Mouse (Mus musculus) CH12.LX (cell line): ENCODE data around the gene Fut1. TPM values are rescaled to one million over a fixed set of nuclear protein-coding genes. Genes with fewer than 3 reads are reported as not detected.

Experiments used
- DNase-seq: peaks from one replicate; pipeline ENCODE4 v3.0.0-alpha.2; 2013; ENCODE audit errors: extremely low read depth
- H3K27ac ChIP-seq: 2 replicates; pipeline ENCODE4 v1.5.1; 2012; ENCODE audit warnings: low read depth, mild to moderate bottlenecking, control low read depth, moderate library complexity; ENCODE audit not compliant: insufficient read depth
- H3K27me3 ChIP-seq: replicated peaks from 2 replicates; pipeline ENCODE3; 2012; ENCODE audit warnings: inconsistent platforms
- H3K36me3 ChIP-seq, 2 experiments: replicated peaks in 1 of 2; 2 replicates each; pipeline versions ENCODE3 to v1.6.1; 2012; ENCODE audit warnings: inconsistent platforms in 1 of 2, low read length in 1 of 2, mild to moderate bottlenecking in 1 of 2, mixed read lengths in 1 of 2, moderate library complexity in 1 of 2; ENCODE audit not compliant: control insufficient read depth in 1 of 2, insufficient read depth in 1 of 2
- H3K4me1 ChIP-seq, 2 experiments: 2 replicates each; pipeline ENCODE4 v1.6.1; 2012; ENCODE audit warnings: inconsistent platforms in 1 of 2, moderate library complexity in 1 of 2; ENCODE audit not compliant: insufficient read depth in 2 of 2, control insufficient read depth in 1 of 2
- H3K4me2 ChIP-seq: 2 replicates; pipeline ENCODE4 v1.6.1; 2012; ENCODE audit warnings: low read depth, mild to moderate bottlenecking, control low read depth; ENCODE audit not compliant: poor library complexity, insufficient read depth, severe bottlenecking
- H3K4me3 ChIP-seq, 3 experiments: fragments of 150-350 bp in 1 of 3; sonication (generic) in 1 of 3; replicated peaks in 1 of 3; 2 replicates each; pipeline versions ENCODE3 to v1.5.1; 2011 to 2012; ENCODE audit warnings: low read depth in 2 of 3, low read length in 2 of 3, mild to moderate bottlenecking in 2 of 3, moderate library complexity in 2 of 3, control low read depth in 1 of 3, improper control_type of control experiment in 1 of 3, inconsistent platforms in 1 of 3, mixed read lengths in 1 of 3; ENCODE audit not compliant: poor library complexity in 1 of 3
- H3K79me2 ChIP-seq: replicated peaks from 2 replicates; pipeline ENCODE4 v1.6.1; 2012; ENCODE audit warnings: mild to moderate bottlenecking, moderate library complexity; ENCODE audit not compliant: control insufficient read depth, poor library complexity, insufficient read depth, severe bottlenecking; ENCODE audit errors: extremely low read depth
- H3K9ac ChIP-seq: 2 replicates; pipeline ENCODE4 v1.6.1; 2012; ENCODE audit warnings: low read depth, mild to moderate bottlenecking, control low read depth, moderate library complexity; ENCODE audit not compliant: insufficient read depth
- H3K9me3 ChIP-seq: replicated peaks from 2 replicates; pipeline ENCODE3; 2012; ENCODE audit warnings: low read length, inconsistent platforms, mixed read lengths
- BHLHE40 ChIP-seq: IDR thresholded peaks from 2 replicates; pipeline ENCODE4 v1.6.1; 2011; ENCODE audit warnings: mild to moderate bottlenecking, low read depth, low read length, improper control_type of control experiment
- CHD2 ChIP-seq: IDR thresholded peaks from 2 replicates; pipeline ENCODE4 v1.6.1; 2011; ENCODE audit warnings: low read length, improper control_type of control experiment
- ELF1 ChIP-seq: IDR thresholded peaks from 2 replicates; pipeline ENCODE4 v1.6.1; 2014; ENCODE audit warnings: low read depth, mild to moderate bottlenecking, inconsistent platforms, low read length, improper control_type of control experiment
- EP300 ChIP-seq: IDR thresholded peaks from 2 replicates; pipeline ENCODE4 v1.6.1; 2011; ENCODE audit warnings: low read length, improper control_type of control experiment
- ETS1 ChIP-seq: conservative IDR thresholded peaks from 2 replicates; pipeline ENCODE4 v1.6.1; 2012; ENCODE audit warnings: low read depth, mild to moderate bottlenecking, inconsistent platforms, low read length, improper control_type of control experiment, moderate library complexity
- HCFC1 ChIP-seq: IDR thresholded peaks from 2 replicates; pipeline ENCODE4 v1.6.1; 2012; ENCODE audit warnings: low read depth, mild to moderate bottlenecking, inconsistent platforms, low read length, improper control_type of control experiment
- IRF4 ChIP-seq: IDR thresholded peaks from 2 replicates; pipeline ENCODE4 v1.6.1; 2014; ENCODE audit warnings: low read depth, mild to moderate bottlenecking, inconsistent platforms, low read length, improper control_type of control experiment
- JUN ChIP-seq: IDR thresholded peaks from 2 replicates; pipeline ENCODE4 v1.6.1; 2011; ENCODE audit warnings: low read depth, mild to moderate bottlenecking, low read length, improper control_type of control experiment, moderate library complexity; ENCODE audit not compliant: insufficient read depth
- KAT2A ChIP-seq: IDR thresholded peaks from 2 replicates; pipeline ENCODE4 v1.6.1; 2012; ENCODE audit warnings: low read length, improper control_type of control experiment, inconsistent platforms; ENCODE audit not compliant: insufficient replicate concordance
- MAFK ChIP-seq: IDR thresholded peaks from 2 replicates; pipeline ENCODE4 v1.6.1; 2011; ENCODE audit warnings: low read length, improper control_type of control experiment; ENCODE audit not compliant: insufficient replicate concordance
- MAZ ChIP-seq: IDR thresholded peaks from 2 replicates; pipeline ENCODE4 v1.6.1; 2012; ENCODE audit warnings: low read depth, mild to moderate bottlenecking, inconsistent platforms, low read length, improper control_type of control experiment, moderate library complexity
- MEF2A ChIP-seq: IDR thresholded peaks from 2 replicates; pipeline ENCODE4 v1.6.1; 2014; ENCODE audit warnings: low read depth, mild to moderate bottlenecking, inconsistent platforms, low read length, improper control_type of control experiment, borderline replicate concordance
- MXI1 ChIP-seq: IDR thresholded peaks from 2 replicates; pipeline ENCODE4 v1.6.1; 2011; ENCODE audit warnings: mild to moderate bottlenecking, low read depth, low read length, improper control_type of control experiment
- NELFE ChIP-seq: IDR thresholded peaks from 2 replicates; pipeline ENCODE4 v1.6.1; 2011; ENCODE audit warnings: low read depth, low read length, improper control_type of control experiment
- NRF1 ChIP-seq: IDR thresholded peaks from 2 replicates; pipeline ENCODE4 v1.6.1; 2014; ENCODE audit warnings: low read depth, mild to moderate bottlenecking, inconsistent platforms, low read length, improper control_type of control experiment, moderate library complexity
- PAX5 ChIP-seq: IDR thresholded peaks from 2 replicates; pipeline ENCODE4 v1.6.1; 2012; ENCODE audit warnings: low read length, inconsistent platforms, mixed read lengths
- POLR2A ChIP-seq: IDR thresholded peaks from 2 replicates; pipeline ENCODE4 v1.6.1; 2011; ENCODE audit warnings: low read depth, mild to moderate bottlenecking, improper control_type of control experiment, low read length
- RCOR1 ChIP-seq: conservative IDR thresholded peaks from 2 replicates; pipeline ENCODE4 v1.6.1; 2012; ENCODE audit warnings: low read depth, mild to moderate bottlenecking, inconsistent platforms, low read length, improper control_type of control experiment
- SMC3 ChIP-seq: IDR thresholded peaks from 2 replicates; pipeline ENCODE4 v1.6.1; 2011; ENCODE audit warnings: low read depth, low read length, improper control_type of control experiment
- TBP ChIP-seq: conservative IDR thresholded peaks from 2 replicates; pipeline ENCODE4 v1.6.1; 2011; ENCODE audit warnings: low read depth, low read length, improper control_type of control experiment
- TCF12 ChIP-seq: IDR thresholded peaks from 2 replicates; pipeline ENCODE4 v1.6.1; 2014; ENCODE audit warnings: low read depth, mild to moderate bottlenecking, inconsistent platforms, low read length, improper control_type of control experiment
- UBTF ChIP-seq: IDR thresholded peaks from 2 replicates; pipeline ENCODE4 v1.6.1; 2012; ENCODE audit warnings: low read depth, mild to moderate bottlenecking, inconsistent platforms, low read length, improper control_type of control experiment, moderate library complexity
- ZKSCAN1 ChIP-seq: IDR thresholded peaks from 2 replicates; pipeline ENCODE4 v1.6.1; 2012; ENCODE audit warnings: low read depth, inconsistent platforms, low read length, improper control_type of control experiment, borderline replicate concordance
- ZMIZ1 ChIP-seq: IDR thresholded peaks from 2 replicates; pipeline ENCODE4 v1.6.1; 2012; ENCODE audit warnings: low read depth, mild to moderate bottlenecking, inconsistent platforms, low read length, improper control_type of control experiment
- ZNF384 ChIP-seq: IDR thresholded peaks from 2 replicates; pipeline ENCODE4 v1.6.1; 2012; ENCODE audit warnings: low read depth, low read length, improper control_type of control experiment, inconsistent platforms
- dilution Hi-C: fragments of 300-500 bp; cut with MboI; formaldehyde crosslinking; loops from 2 replicates; pipeline ENCODE4 v1.14.3; 2020; ENCODE audit warnings: low sequenced_read_pairs; ENCODE audit not compliant: extremely low pct_unique_long_range_greater_than_20kb, extremely low pct_ligation_motif_present
- in situ Hi-C: fragments of 300-500 bp; cut with MboI; formaldehyde crosslinking; loops from 3 replicates; pipeline ENCODE4 v1.14.3; 2019; ENCODE audit warnings: low sequenced_read_pairs, low pct_ligation_motif_present, low pct_unique_long_range_greater_than_20kb, mixed read lengths
- polyA plus RNA-seq: library from polyadenylated mRNA; unstranded; fragments of >175 nt; gene quantifications from 2 replicates; pipeline ENCODE4 v1.2.1, GENCODE M21; 2012; ENCODE audit warnings: low read depth; ENCODE audit not compliant: insufficient read length
- total RNA-seq, 2 experiments: library from RNA; depleted of rRNA; stranded (reverse); fragments of 300-350 nt in 1 of 2; fragments of >200 nt in 1 of 2; gene quantifications; 2 replicates each; pipeline ENCODE4 v1.2.3; 2012 to 2014

Gene Fut1
- total and polyA plus RNA-seq, 3 experiments, result 2.4 to 6.4 (median 2.5) TPM

GRCm38 (mm10) chr7:45567780-45568516 lies 49.1 kb upstream of the Fut1 start (continued):
- TF ChIP-seq SMC3 (no peak), ZKSCAN1 (no peak), BHLHE40 (0 out of 2 replicates have a peak, but pooled peaks have one; percentile 5), MXI1 (peak; percentile 76), JUN (no peak), ETS1 (0 out of 2 replicates have a peak, but pooled peaks have one; percentile 26), MEF2A (no peak), CHD2 (peak; percentile 82), MAZ (peak; percentile 64; the same call in 1 of the 2 replicates), PAX5 (no peak)

- peak overlapping the region; percentile 74 for H3K4me2 ChIP-seq
- in situ Hi-C loops, result no loop called here
- no peak for DNase-seq
Measured at GRCm38 (mm10) chr7:45568601-45569473, 48.3 kb upstream of the Fut1 start.

GRCm38 (mm10) chr7:45570103-45570741 lies 46.9 kb upstream of the Fut1 start, which contains the start of gene Bcat2:
Gene Bcat2, plus strand, starts transcription at chr7:45570153.
- in situ Hi-C loops (no loop called here), dilution Hi-C loops (no loop called here)
- Histone ChIP-seq H3K9ac (peak within 1 kb of the TSS; percentile 77), H3K9me3 (no peaks in the 10 kb centered on the region), H3K4me2 (peak within 1 kb of the TSS; percentile 81), H3K36me3 (peaks cover 0 to 24% of the 10 kb centered on the region in 2 experiments), H3K4me1 (peaks cover 8 to 39% of the 10 kb centered on the region in 2 experiments), H3K27me3 (no peaks in the 10 kb centered on the region), H3K4me3 (peak within 1 kb of the TSS; percentile 73 to 87 (median 81)), H3K27ac (no peak within 1 kb of the TSS), H3K79me2 (no peaks in the 10 kb centered on the region)
- DNase-seq, result peak; percentile 74
- TF ChIP-seq HCFC1 (peak; percentile 73), MEF2A (0 out of 2 replicates have a peak, but pooled peaks have one; percentile 18), MAZ (no peak), ZMIZ1 (0 out of 2 replicates have a peak, but pooled peaks have one; percentile 26), NELFE (no peak), NRF1 (peak; percentile 39), EP300 (no peak), TBP (0 out of 2 replicates have a peak, but pooled peaks have one; percentile 39), BHLHE40 (0 out of 2 replicates have a peak, but pooled peaks have one; percentile 5), ELF1 (peak; percentile 64), ZKSCAN1 (no peak), ZNF384 (no peak), KAT2A (no peak), MXI1 (peak; percentile 64), POLR2A (peak; percentile 65), IRF4 (no peak; the same call in 1 of the 2 replicates), TCF12 (peak; percentile 71; the same call in 1 of the 2 replicates), RCOR1 (no peak), UBTF (no peak)

More at GRCm38 (mm10) chr7:45568601-45569473, 48.3 kb upstream of the Fut1 start:
- Histone ChIP-seq H3K9ac (no peak overlapping the region), H3K4me1 (peaks cover 8 to 39% of the 10 kb centered on the region in 2 experiments), H3K9me3 (no peaks in the 10 kb centered on the region), H3K27me3 (no peaks in the 10 kb centered on the region), H3K36me3 (peaks cover 0 to 11% of the 10 kb centered on the region in 2 experiments), H3K79me2 (no peaks in the 10 kb centered on the region), H3K4me3 (peak overlapping the region in 1 of 3 experiments; percentile 22), H3K27ac (no peak overlapping the region)
- TF ChIP-seq MAFK (no peak), TBP (0 out of 2 replicates have a peak, but pooled peaks have one; percentile 24)
- dilution Hi-C loops, result no loop called here
